Comparison of ENCODE assay signal across 24 mouse cellular contexts in genomic region chr5:32723981-32724380, GRCm38 (mm10).
DNase-seq lines count a peak whose midpoint lies in the region; ATAC-seq and TF ChIP-seq lines count a peak whose summit lies in the region.
"Had no signal": no experiment of that assay in that cellular context is flagged by ENCODE, and none has a peak within 500 bp of the region (broad histone marks: within the 10 kb centered on the region; RNA-seq: fewer than 3 reads in every experiment).

No protein-coding gene starts in this region.

- no peak for TF ChIP-seq POLR2A in small intestine, adult 2 months (IDR thresholded peaks at IDR 0.05; ENCODE audit: low read depth, low read length)

- no peaks in the 10 kb centered on the region for H3K27me3 ChIP-seq in liver, postnatal 0 days (ENCODE audit: insufficient read depth, low read length)
- no peaks in the 10 kb centered on the region for H3K27me3 ChIP-seq in liver, embryonic 12.5 days (replicated peaks)
- H3K27me3 ChIP-seq in embryonic facial prominence, embryonic 10.5 days (replicated peaks; ENCODE audit: low read depth, poor library complexity, severe bottlenecking): no peaks in the 10 kb centered on the region
- no peaks in the 10 kb centered on the region for H3K27me3 ChIP-seq in small intestine, adult 2 months (ENCODE audit: control insufficient read depth, insufficient read depth, low read length)
- H3K27me3 ChIP-seq: embryonic facial prominence, embryonic 12.5 days; embryonic facial prominence, embryonic 15.5 days; heart, embryonic 13.5 days had no signal

- 73% methylated on average over 7 of the region's 7 CpGs for WGBS in liver, postnatal 0 days (ENCODE audit: insufficient replicate concordance)
- WGBS in liver, embryonic 12.5 days (ENCODE audit: insufficient replicate concordance): 71% methylated on average over 7 of the region's 7 CpGs
- WGBS in embryonic facial prominence, embryonic 10.5 days: 85% methylated on average over 7 of the region's 7 CpGs
- 45% methylated on average over 7 of the region's 7 CpGs for WGBS in small intestine, adult 2 months

- TF ChIP-seq CTCF in liver, postnatal 0 days (IDR thresholded peaks at IDR 0.05; ENCODE audit: low read depth): no peak
- no peak for TF ChIP-seq CTCF in small intestine, adult 2 months (IDR thresholded peaks at IDR 0.05; ENCODE audit: extremely low read depth, insufficient read length, insufficient replicate concordance, low read depth, low read length)

- no peak overlapping the region for H3K9ac ChIP-seq in liver, postnatal 0 days (replicated peaks)
- H3K9ac ChIP-seq in liver, embryonic 12.5 days: no peak overlapping the region
- H3K9ac ChIP-seq: embryonic facial prominence, embryonic 12.5 days; embryonic facial prominence, embryonic 15.5 days; forebrain, postnatal 0 days; heart, embryonic 13.5 days; hindbrain, embryonic 14.5 days had no signal

- H3K27ac ChIP-seq in liver, postnatal 0 days (ENCODE audit: low read depth): no peak overlapping the region
- no peak overlapping the region for H3K27ac ChIP-seq in liver, embryonic 12.5 days
- no peak overlapping the region for H3K27ac ChIP-seq in embryonic facial prominence, embryonic 10.5 days (replicated peaks)
- peak overlapping the region; percentile 79 for H3K27ac ChIP-seq in small intestine, adult 2 months (ENCODE audit: insufficient read depth, low read depth, low read length)
- H3K27ac ChIP-seq: embryonic facial prominence, embryonic 12.5 days; embryonic facial prominence, embryonic 15.5 days; gastrocnemius, adult 2 months; heart, embryonic 13.5 days; hindbrain, embryonic 14.5 days; hindbrain, postnatal 0 days had no signal

- no peaks in the 10 kb centered on the region for H3K9me3 ChIP-seq in liver, postnatal 0 days (ENCODE audit: low read length)
- no peaks in the 10 kb centered on the region for H3K9me3 ChIP-seq in liver, embryonic 12.5 days (replicated peaks)
- H3K9me3 ChIP-seq in embryonic facial prominence, embryonic 10.5 days: peaks cover 2% of the 10 kb centered on the region; the same call in 1 of the 2 replicates
- H3K9me3 ChIP-seq: embryonic facial prominence, embryonic 12.5 days; embryonic facial prominence, embryonic 15.5 days had no signal

- H3K4me1 ChIP-seq in liver, postnatal 0 days (ENCODE audit: insufficient read depth): peaks cover 8% of the 10 kb centered on the region; the same call in 1 of the 2 replicates
- peaks cover 1% of the 10 kb centered on the region; the same call in 1 of the 2 replicates for H3K4me1 ChIP-seq in liver, embryonic 12.5 days
- H3K4me1 ChIP-seq in embryonic facial prominence, embryonic 10.5 days: peaks cover 9% of the 10 kb centered on the region; the same call in 1 of the 2 replicates
- peaks cover 55% of the 10 kb centered on the region for H3K4me1 ChIP-seq in small intestine, adult 2 months (ENCODE audit: control insufficient read depth, insufficient read depth, insufficient read length, low read length)
- H3K4me1 ChIP-seq: embryonic facial prominence, embryonic 12.5 days; embryonic facial prominence, embryonic 15.5 days had no signal

- TF ChIP-seq EP300 in liver, postnatal 0 days (IDR thresholded peaks at IDR 0.05; ENCODE audit: low read depth): no peak

- ATAC-seq in liver, postnatal 0 days: no peak
- no peak for ATAC-seq in liver, embryonic 12.5 days
- ATAC-seq: activated CD4-positive, CD25-positive, alpha-beta regulatory T cell, adult 4 months; CD4-positive, CD25-positive, alpha-beta regulatory T cell, adult 4 months; forebrain, embryonic 14.5 days; forebrain, postnatal 0 days; hindbrain, postnatal 0 days had no signal

- H3K4me2 ChIP-seq in liver, postnatal 0 days (ENCODE audit: low read depth, low read length): no peak overlapping the region
- no peak overlapping the region for H3K4me2 ChIP-seq in liver, embryonic 12.5 days
- H3K4me2 ChIP-seq: embryonic facial prominence, embryonic 12.5 days; embryonic facial prominence, embryonic 15.5 days; heart, embryonic 13.5 days; hindbrain, embryonic 14.5 days had no signal

- peak; percentile 7 for DNase-seq in liver, postnatal 0 days
- DNase-seq in embryonic facial prominence, embryonic 10.5 days (ENCODE audit: low spot score): peak; percentile 0
- no peak for DNase-seq in right cerebral cortex, postnatal 10 days (ENCODE audit: low spot score in 2 of 2)
- DNase-seq in left cerebral cortex, adult 18-20 months (ENCODE audit: low spot score in 2 of 2): no peak
- DNase-seq: adrenal gland, postnatal 10 days; adrenal gland, postnatal 36 days; cerebellum, adult 18-20 months; cerebellum, adult 9-10 months; cerebellum, postnatal 14 days; forebrain, postnatal 0 days; gastrocnemius, adult 2 months; gastrocnemius, postnatal 14 days; heart, postnatal 14 days; heart, postnatal 4 days had no signal

- H3K4me3 ChIP-seq in liver, postnatal 0 days (ENCODE audit: low read depth, low read length): no peak overlapping the region
- H3K4me3 ChIP-seq in liver, embryonic 12.5 days: no peak overlapping the region
- H3K4me3 ChIP-seq in embryonic facial prominence, embryonic 10.5 days: no peak overlapping the region
- H3K4me3 ChIP-seq in small intestine, adult 2 months (ENCODE audit: low read depth, low read length): no peak overlapping the region
- H3K4me3 ChIP-seq: embryonic facial prominence, embryonic 12.5 days; embryonic facial prominence, embryonic 15.5 days; gastrocnemius, adult 2 months; heart, embryonic 13.5 days had no signal

- no peaks in the 10 kb centered on the region for H3K36me3 ChIP-seq in liver, postnatal 0 days (replicated peaks; ENCODE audit: insufficient read depth, low read length)
- no peaks in the 10 kb centered on the region for H3K36me3 ChIP-seq in liver, embryonic 12.5 days
- no peaks in the 10 kb centered on the region for H3K36me3 ChIP-seq in embryonic facial prominence, embryonic 10.5 days (replicated peaks)
- no peaks in the 10 kb centered on the region for H3K36me3 ChIP-seq in small intestine, adult 2 months (ENCODE audit: control insufficient read depth, insufficient read depth, low read length)
- H3K36me3 ChIP-seq: embryonic facial prominence, embryonic 12.5 days; embryonic facial prominence, embryonic 15.5 days; heart, embryonic 13.5 days had no signal

Comparison
In these comparisons a context has a peak if more than half of its experiments do, and no peak if none do; other contexts are left out.
1. DNase-seq: peak in liver, postnatal 0 days (single experiment) and embryonic facial prominence, embryonic 10.5 days (single experiment); none in right cerebral cortex, postnatal 10 days (0 of 2) and left cerebral cortex, adult 18-20 months (0 of 2).